Mouse (Mus musculus) R1 (cell line): ENCODE measurements around the gene Cirbp.

Experiments
- DNase-seq: peaks from one replicate; pipeline ENCODE4 v3.0.0-alpha.2; 2018; ENCODE audit warnings: low read depth, low spot score

Gene Cirbp

GRCm38 (mm10) chr10:80150226-80151210 lies 15.3 kb upstream of the Cirbp start:
- DNase-seq: peak; percentile 62

- DNase-seq: peak; percentile 43
These were observed 14.4 kb upstream of the Cirbp start for GRCm38 (mm10) chr10:80151211-80152034.

GRCm38 (mm10) chr10:80152071-80152872 lies 13.5 kb upstream of the Cirbp start:
- no peak for DNase-seq

- no peak for DNase-seq
These were observed 12.9 kb upstream of the Cirbp start for GRCm38 (mm10) chr10:80152873-80153260.

- no peak for DNase-seq
These were observed 12.1 kb upstream of the Cirbp start for GRCm38 (mm10) chr10:80153713-80154112.

- DNase-seq: no peak
These were observed 11.4 kb upstream of the Cirbp start for GRCm38 (mm10) chr10:80154384-80154783.

GRCm38 (mm10) chr10:80155277-80155676 lies 10.5 kb upstream of the Cirbp start:
- no peak for DNase-seq

GRCm38 (mm10) chr10:80156002-80156751 lies 9.6 kb upstream of the Cirbp start:
- DNase-seq: no peak

GRCm38 (mm10) chr10:80156752-80157053 lies 9.1 kb upstream of the Cirbp start:
- no peak for DNase-seq

- DNase-seq: no peak
These were observed 8.4 kb upstream of the Cirbp start for GRCm38 (mm10) chr10:80157141-80157929.

GRCm38 (mm10) chr10:80158307-80158986 lies 7.3 kb upstream of the Cirbp start:
- DNase-seq: peak; percentile 71

- no peak for DNase-seq
These were observed 6.7 kb upstream of the Cirbp start for GRCm38 (mm10) chr10:80159021-80159560.

GRCm38 (mm10) chr10:80159561-80160454 lies 6.0 kb upstream of the Cirbp start:
- DNase-seq: peak; percentile 99

GRCm38 (mm10) chr10:80160455-80161371 lies 5.1 kb upstream of the Cirbp start:
- DNase-seq: peak; percentile 86

GRCm38 (mm10) chr10:80161522-80162242 lies 4.1 kb upstream of the Cirbp start:
- DNase-seq: peak; percentile 88

GRCm38 (mm10) chr10:80162243-80162608 lies 3.6 kb upstream of the Cirbp start:
- no peak for DNase-seq
